Comparison of ENCODE assay signal across 8 mouse cellular contexts in genomic region chr3:104674329-104675220, GRCm38 (mm10). TPM values are rescaled to one million over a fixed set of nuclear protein-coding genes. Genes with fewer than 3 reads are reported as not detected.
DNase-seq lines count a peak whose midpoint lies in the region; ATAC-seq lines count a peak whose summit lies in the region.

No protein-coding gene starts in this region.

- peak; percentile 52 to 75 for DNase-seq in adrenal gland, adult (ENCODE audit: inconsistent age in 2 of 2, low spot score in 1 of 2)
- no peak for DNase-seq in adrenal gland, adult 18-20 months (ENCODE audit: low spot score in 2 of 2)
- DNase-seq in R1 (ENCODE audit: low read depth, low spot score): peak; percentile 46
- DNase-seq in intestine, embryonic 14.5 days (ENCODE audit: low spot score): peak; percentile 81
- DNase-seq in right cerebral cortex, postnatal 36 days (ENCODE audit: low spot score in 2 of 2): no peak

- no peak overlapping the region for H3K27ac ChIP-seq in forebrain, embryonic 15.5 days (replicated peaks)
- peak overlapping the region; percentile 51; the same call in 1 of the 2 replicates for H3K27ac ChIP-seq in intestine, embryonic 14.5 days (ENCODE audit: low read depth)
- peak overlapping the region; percentile 95 for H3K27ac ChIP-seq in liver, embryonic 16.5 days (ENCODE audit: low read length)
- peak overlapping the region; percentile 24; the same call in 1 of the 2 replicates for H3K27ac ChIP-seq in stomach, embryonic 14.5 days (ENCODE audit: low read length)

- no peaks in the 10 kb centered on the region for H3K27me3 ChIP-seq in forebrain, embryonic 15.5 days
- H3K27me3 ChIP-seq in intestine, embryonic 14.5 days (replicated peaks; ENCODE audit: control insufficient read depth, insufficient read depth, low read length): no peaks in the 10 kb centered on the region
- no peaks in the 10 kb centered on the region for H3K27me3 ChIP-seq in liver, embryonic 16.5 days (ENCODE audit: control insufficient read depth, insufficient read depth, low read depth, low read length)
- no peaks in the 10 kb centered on the region for H3K27me3 ChIP-seq in stomach, embryonic 14.5 days (ENCODE audit: control insufficient read depth, insufficient read depth, low read length)

- peak overlapping the region; percentile 39 for H3K4me3 ChIP-seq in forebrain, embryonic 15.5 days
- peak overlapping the region; percentile 36 for H3K4me3 ChIP-seq in intestine, embryonic 14.5 days (ENCODE audit: low read depth, low read length)
- peak overlapping the region; percentile 58 for H3K4me3 ChIP-seq in liver, embryonic 16.5 days (ENCODE audit: low read depth, low read length)
- peak overlapping the region; percentile 23; the same call in 1 of the 2 replicates for H3K4me3 ChIP-seq in stomach, embryonic 14.5 days (ENCODE audit: low read depth, low read length)

- WGBS in forebrain, embryonic 15.5 days: 36% methylated on average over 14 of the region's 14 CpGs
- 7% methylated on average over 14 of the region's 14 CpGs for WGBS in intestine, embryonic 14.5 days
- WGBS in liver, embryonic 16.5 days (ENCODE audit: insufficient replicate concordance): 42% methylated on average over 13 of the region's 14 CpGs
- 10% methylated on average over 14 of the region's 14 CpGs for WGBS in stomach, embryonic 14.5 days

- H3K36me3 ChIP-seq in forebrain, embryonic 15.5 days: no peaks in the 10 kb centered on the region
- H3K36me3 ChIP-seq in intestine, embryonic 14.5 days (ENCODE audit: control insufficient read depth, insufficient read depth, low read length): no peaks in the 10 kb centered on the region
- no peaks in the 10 kb centered on the region for H3K36me3 ChIP-seq in liver, embryonic 16.5 days (ENCODE audit: control insufficient read depth, insufficient read depth)
- H3K36me3 ChIP-seq in stomach, embryonic 14.5 days (ENCODE audit: control insufficient read depth, insufficient read depth, low read length): no peaks in the 10 kb centered on the region

- no peak for ATAC-seq in forebrain, embryonic 15.5 days (replicated peaks)
- no peak for ATAC-seq in intestine, embryonic 14.5 days (replicated peaks; ENCODE audit: low FRiP score, low TSS enrichment, low read depth)
- ATAC-seq in liver, embryonic 16.5 days (ENCODE audit: low read depth): no peak
- 0 out of 2 replicates have a peak, but pooled peaks have one; percentile 2 for ATAC-seq in stomach, embryonic 14.5 days (ENCODE audit: insufficient number of reproducible peaks, insufficient read depth, low FRiP score, low read depth)

- peaks cover 38% of the 10 kb centered on the region for H3K4me1 ChIP-seq in forebrain, embryonic 15.5 days
- H3K4me1 ChIP-seq in intestine, embryonic 14.5 days (replicated peaks; ENCODE audit: control insufficient read depth, insufficient read depth, low read length): peaks cover 31% of the 10 kb centered on the region
- peaks cover 55% of the 10 kb centered on the region for H3K4me1 ChIP-seq in liver, embryonic 16.5 days (ENCODE audit: control insufficient read depth, low read depth, low read length)
- peaks cover 13% of the 10 kb centered on the region; the same call in 1 of the 2 replicates for H3K4me1 ChIP-seq in stomach, embryonic 14.5 days (ENCODE audit: control insufficient read depth, insufficient read depth, low read length)

- no peaks in the 10 kb centered on the region for H3K9me3 ChIP-seq in forebrain, embryonic 15.5 days
- H3K9me3 ChIP-seq in intestine, embryonic 14.5 days (ENCODE audit: control insufficient read depth, low read length): no peaks in the 10 kb centered on the region
- no peaks in the 10 kb centered on the region for H3K9me3 ChIP-seq in liver, embryonic 16.5 days (replicated peaks; ENCODE audit: control insufficient read depth, low read length)
- H3K9me3 ChIP-seq in stomach, embryonic 14.5 days (ENCODE audit: control insufficient read depth, low read depth, low read length): no peaks in the 10 kb centered on the region

- H3K4me2 ChIP-seq in forebrain, embryonic 15.5 days (replicated peaks): peak overlapping the region; percentile 64
- peak overlapping the region; percentile 78 for H3K4me2 ChIP-seq in intestine, embryonic 14.5 days (ENCODE audit: low read length)
- peak overlapping the region; percentile 82 for H3K4me2 ChIP-seq in liver, embryonic 16.5 days (ENCODE audit: low read depth, low read length)
- peak overlapping the region; percentile 68 for H3K4me2 ChIP-seq in stomach, embryonic 14.5 days (replicated peaks; ENCODE audit: low read depth, low read length)

- H3K9ac ChIP-seq in forebrain, embryonic 15.5 days (replicated peaks): peak overlapping the region; percentile 36
- peak overlapping the region; percentile 25; the same call in 1 of the 2 replicates for H3K9ac ChIP-seq in intestine, embryonic 14.5 days (ENCODE audit: low read length)
- peak overlapping the region; percentile 61 for H3K9ac ChIP-seq in liver, embryonic 16.5 days (ENCODE audit: low read depth, low read length)
- no peak overlapping the region; the same call in 1 of the 2 replicates for H3K9ac ChIP-seq in stomach, embryonic 14.5 days (replicated peaks; ENCODE audit: low read depth, low read length)

RNA-seq across cellular contexts. Expression of gene Slc16a1, which starts 36.1 kb away (rescaled TPM):
- 100 to 1,000 TPM in 1 of 2 experiments, 10 to 100 TPM in 1; 49.3 to 122 TPM for total RNA-seq in adrenal gland, adult 18-20 months (2021)
- 16.1 and 16.4 TPM in 2 replicates for polyA plus RNA-seq in forebrain, embryonic 15.5 days (2015; fragmentation: Nextera tagmentation; extraction: Ambion mirVana)
- 42.5 and 45.8 TPM in 2 replicates for polyA plus RNA-seq in intestine, embryonic 14.5 days (2014; fragmentation: Nextera tagmentation; extraction: Ambion mirVana)
- polyA plus RNA-seq in liver, embryonic 16.5 days (2015; fragmentation: Nextera tagmentation; extraction: Ambion mirVana): 87.4 and 87.5 TPM in 2 replicates
- polyA plus RNA-seq in stomach, embryonic 14.5 days (2014; fragmentation: Nextera tagmentation; extraction: Ambion mirVana): 23.8 and 26.1 TPM in 2 replicates

Comparison
In these comparisons a context has a peak if more than half of its experiments do, and no peak if none do; other contexts are left out.
1. DNase-seq: peak in adrenal gland, adult (2 of 2), R1 (single experiment) and intestine, embryonic 14.5 days (single experiment); none in adrenal gland, adult 18-20 months (0 of 2) and right cerebral cortex, postnatal 36 days (0 of 2).
2. Peak in every context shown above with its lines, with median percentiles within 50 percentile points of each other: H3K4me2 ChIP-seq and H3K4me3 ChIP-seq.